Mouse (Mus musculus): ENCODE results near the gene Arhgef40.
A peak's percentile ranks its signal among the peaks of the same experiment; 100 is the strongest.

Arhgef40 gene

DNA sequence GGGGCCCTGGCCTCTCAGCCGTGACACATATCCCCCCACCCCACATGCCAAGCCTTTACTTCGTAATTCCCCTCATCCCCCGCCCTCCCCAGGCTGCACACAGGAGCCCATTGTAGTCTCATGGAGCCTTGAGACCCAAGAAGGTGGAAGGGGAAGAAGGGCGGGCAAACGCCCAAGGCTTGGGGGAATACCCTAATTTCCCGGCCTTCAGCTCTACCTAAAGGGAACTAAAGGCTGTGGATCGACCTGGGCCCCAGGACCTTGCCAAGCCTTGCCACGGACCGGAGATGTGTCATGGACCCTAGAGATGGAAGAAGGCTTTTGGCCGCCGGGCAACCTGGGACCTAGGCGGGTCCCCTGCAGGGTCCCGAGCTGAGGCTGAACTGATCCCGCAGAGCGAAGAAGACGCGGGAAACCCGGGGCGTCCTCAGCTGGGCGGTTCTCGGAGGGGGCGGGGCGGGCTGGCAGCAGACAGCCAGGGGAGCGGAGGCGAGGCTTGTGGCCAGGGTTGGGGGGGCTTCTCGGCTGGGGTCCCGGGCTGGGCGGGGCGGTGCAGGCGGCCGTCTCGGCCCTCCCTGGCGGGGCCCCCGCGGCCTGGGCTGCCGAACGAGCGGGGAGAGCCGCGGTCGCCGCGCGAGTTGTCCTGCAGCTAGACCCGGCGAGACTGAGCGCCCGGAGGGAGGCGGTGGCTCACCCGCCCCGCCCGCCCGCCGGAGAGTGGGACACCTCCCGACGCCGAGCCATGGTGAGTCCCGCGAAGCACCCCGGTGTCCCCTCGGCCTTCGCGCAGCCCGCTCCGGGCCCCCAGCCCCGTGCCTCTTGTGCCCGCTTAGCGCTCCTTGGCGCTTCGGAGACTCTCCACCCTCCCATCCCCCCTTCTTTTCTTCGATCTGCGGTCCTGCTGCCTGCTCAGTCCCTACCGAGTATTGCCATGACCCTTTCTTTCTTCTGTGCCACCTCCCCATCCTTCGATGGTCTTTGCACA is at the start of gene Arhgef40:
Arhgef40 (plus strand) TSS at position 473 of the 985 bp plus-strand sequence.
- peak; percentile 88 to 94 for DNase-seq

- DNase-seq, result no peak
Observed at GRCm38 (mm10) chr14:51939005-51939404, 45.5 kb upstream of the Arhgef40 start.

GRCm38 (mm10) chr14:51940944-51941560 is 43.5 kb upstream of the Arhgef40 start:
- no peak for DNase-seq

DNA sequence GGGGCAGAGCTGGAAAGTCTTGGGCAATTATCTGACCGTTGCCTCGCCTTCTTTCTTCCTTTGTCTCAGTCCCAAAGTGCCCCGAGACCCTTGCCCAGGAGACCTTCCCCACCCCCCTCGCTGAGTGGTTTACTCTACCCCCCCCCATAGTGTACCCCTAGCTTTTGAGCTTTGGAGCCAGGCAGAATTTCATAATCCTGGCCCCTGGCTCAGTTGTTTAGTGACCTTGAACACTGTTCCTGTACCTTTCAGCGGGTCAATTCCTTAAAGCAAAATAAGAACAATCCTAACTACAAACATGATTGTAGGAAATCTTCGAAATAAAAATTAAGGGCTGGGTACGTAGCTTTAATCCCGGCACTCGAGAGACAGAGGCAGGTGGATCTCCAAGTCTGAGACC is 42.9 kb upstream of the Arhgef40 start:
- no peak for DNase-seq

GRCm38 (mm10) chr14:51942236-51942635 is 42.3 kb upstream of the Arhgef40 start:
- DNase-seq, result no peak

DNA sequence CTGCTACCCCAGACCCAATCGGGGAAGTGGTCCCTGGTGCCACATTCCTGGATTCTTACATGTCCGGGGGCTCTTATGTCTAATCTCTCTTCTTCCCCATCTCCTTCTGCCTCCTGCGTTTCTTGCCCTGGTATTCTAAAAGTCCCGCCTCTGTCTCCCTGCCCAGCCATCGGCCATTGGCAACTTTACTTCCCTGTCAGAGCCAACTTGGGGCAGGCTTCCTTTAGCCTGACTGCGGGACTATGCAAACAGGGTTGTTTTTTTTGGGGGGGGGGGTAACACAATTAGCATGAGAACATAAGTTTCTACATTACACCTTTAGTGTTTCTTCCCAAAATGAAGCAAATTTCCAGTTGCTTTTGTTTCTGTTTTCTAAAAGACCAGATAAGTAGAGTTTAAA is 41.2 kb upstream of the Arhgef40 start:
- DNase-seq, result no peak

DNA sequence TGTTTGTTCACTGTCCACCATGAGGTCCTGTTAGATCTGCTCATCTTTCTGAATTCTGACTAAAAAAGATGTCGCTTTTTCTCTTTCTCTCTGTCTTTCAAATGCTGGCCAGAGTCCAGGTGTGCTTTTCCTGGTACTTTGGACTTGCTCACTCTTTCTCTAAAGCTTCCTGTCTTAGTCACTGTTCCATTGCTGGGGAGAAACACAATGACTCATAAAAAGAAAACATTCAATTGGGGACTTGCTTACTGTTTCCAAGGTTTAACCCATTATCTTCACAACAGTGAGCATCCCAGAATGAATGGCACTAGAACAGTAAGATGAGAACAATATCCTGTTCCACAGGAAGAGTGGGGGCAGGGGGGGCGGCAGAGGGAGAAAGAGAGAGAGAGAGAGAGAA is 24.2 kb upstream of the Arhgef40 start:
- no peak for DNase-seq

GRCm38 (mm10) chr14:51967400-51967799 is 17.1 kb upstream of the Arhgef40 start:
- DNase-seq, result no peak

DNA sequence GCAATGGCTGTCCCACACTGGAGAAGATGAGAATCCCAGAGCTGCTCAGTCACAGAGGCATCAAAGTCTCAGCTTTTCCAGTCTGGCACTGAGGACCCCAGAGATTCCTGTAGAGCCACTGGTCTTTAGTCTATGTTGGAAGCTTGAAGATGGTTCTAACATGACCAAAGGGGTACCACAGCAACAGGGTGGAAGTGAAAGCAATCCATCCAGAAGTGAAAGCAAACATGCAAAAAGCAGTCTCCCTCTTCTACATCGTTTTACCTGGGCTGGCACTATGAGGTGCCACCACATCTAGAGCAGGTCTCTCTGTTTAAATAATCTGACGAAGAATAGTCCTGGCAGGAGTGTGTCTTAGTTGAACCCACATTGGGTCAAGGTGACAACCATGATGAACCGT is 5.3 kb upstream of the Arhgef40 start:
- no peak for DNase-seq

DNA sequence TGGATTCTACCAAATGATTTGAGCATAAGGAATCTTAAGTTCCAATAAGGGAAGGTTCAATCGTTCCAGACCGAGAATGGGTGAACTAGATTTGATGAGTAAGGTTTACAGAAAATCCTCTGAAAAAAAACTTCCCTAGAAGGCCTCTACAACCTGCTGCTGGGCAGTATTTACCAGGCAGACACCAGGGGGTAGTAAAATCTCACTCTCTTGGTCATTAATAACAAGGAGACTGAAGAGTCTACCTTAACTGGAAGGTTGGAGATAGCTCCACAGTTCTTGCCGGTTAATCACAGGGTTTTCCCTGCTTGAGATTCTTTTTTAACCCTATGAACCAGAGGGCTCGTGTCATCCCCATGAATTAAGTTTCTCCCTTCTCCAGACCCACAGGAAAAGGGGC is 1.3 kb upstream of the Arhgef40 start:
- no peak for DNase-seq

DNA sequence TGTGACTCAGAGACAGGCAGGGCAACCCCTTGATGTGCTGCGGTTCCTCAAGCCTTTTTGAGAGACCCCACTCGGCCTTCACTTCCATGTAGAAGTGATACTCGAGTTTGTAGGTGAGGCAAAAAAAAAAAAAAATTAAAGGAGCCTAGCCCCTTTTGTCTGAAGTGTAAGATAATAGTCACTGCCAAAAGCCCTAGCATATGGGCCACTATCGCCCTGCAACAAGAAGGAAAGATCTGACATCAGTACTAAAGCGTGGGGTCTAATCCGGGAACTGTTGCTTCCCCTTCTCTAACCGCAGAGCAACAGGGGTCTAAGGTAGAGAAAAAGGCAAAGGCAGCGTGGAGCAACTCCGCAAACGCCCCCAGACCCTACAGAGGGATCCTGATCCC is 668 bp upstream of the Arhgef40 start:
- no peak for DNase-seq

GRCm38 (mm10) chr14:51985301-51986152 is 1.0 kb downstream of the Arhgef40 start:
- DNase-seq, result peak; percentile 80 to 89

DNA sequence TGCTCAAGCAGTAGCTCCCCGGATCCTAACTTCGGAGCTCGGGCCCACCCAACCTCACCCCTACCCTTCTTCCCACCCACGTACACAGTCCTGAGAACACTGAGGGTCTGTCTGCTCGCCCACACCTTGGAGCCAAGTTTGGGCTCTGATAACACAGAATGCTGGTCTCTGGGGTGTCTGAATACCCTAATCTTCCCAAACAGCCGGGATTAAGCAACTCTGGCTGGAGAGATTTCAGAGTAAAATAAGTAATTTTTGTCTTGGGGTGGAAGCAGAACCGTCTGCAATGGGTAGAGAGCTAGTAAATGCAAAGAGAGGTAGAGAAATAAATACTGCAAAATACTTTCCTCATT is 1.6 kb downstream of the Arhgef40 start:
- no peak for DNase-seq

GRCm38 (mm10) chr14:51987177-51987576 is 2.7 kb downstream of the Arhgef40 start:
- DNase-seq, result no peak

- DNase-seq, result peak in 1 of 2 experiments; percentile 25
Observed at GRCm38 (mm10) chr14:51988731-51989130, 4.2 kb downstream of the Arhgef40 start.

DNA sequence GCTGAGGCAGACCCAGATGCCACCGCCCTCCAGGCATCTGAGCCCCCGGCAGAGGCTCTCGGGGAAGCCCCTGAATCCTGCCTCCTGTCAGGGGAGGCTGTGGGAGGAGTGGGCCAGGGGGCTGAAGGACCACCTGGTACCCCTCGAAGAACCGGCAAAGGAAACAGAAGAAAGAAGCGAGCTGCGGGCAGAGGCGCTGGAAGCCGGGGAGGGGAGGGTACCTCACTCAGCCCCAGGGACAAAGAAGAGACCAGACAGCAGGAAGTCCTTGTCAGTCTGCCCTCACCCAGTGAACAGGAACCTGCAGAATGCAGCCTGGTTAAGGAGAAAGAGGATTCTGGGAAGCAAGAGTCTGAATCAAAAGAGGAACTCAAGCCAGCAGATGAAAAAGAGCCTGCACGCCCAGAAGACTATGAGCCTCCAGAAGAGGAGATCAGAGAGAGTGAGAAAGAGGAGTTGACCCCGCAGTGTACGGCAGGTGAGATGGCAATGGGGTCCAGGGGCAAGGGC is 5.0 kb downstream of the Arhgef40 start:
- DNase-seq, result no peak

GRCm38 (mm10) chr14:51994453-51994852 is 9.9 kb downstream of the Arhgef40 start:
- no peak for DNase-seq

DNA sequence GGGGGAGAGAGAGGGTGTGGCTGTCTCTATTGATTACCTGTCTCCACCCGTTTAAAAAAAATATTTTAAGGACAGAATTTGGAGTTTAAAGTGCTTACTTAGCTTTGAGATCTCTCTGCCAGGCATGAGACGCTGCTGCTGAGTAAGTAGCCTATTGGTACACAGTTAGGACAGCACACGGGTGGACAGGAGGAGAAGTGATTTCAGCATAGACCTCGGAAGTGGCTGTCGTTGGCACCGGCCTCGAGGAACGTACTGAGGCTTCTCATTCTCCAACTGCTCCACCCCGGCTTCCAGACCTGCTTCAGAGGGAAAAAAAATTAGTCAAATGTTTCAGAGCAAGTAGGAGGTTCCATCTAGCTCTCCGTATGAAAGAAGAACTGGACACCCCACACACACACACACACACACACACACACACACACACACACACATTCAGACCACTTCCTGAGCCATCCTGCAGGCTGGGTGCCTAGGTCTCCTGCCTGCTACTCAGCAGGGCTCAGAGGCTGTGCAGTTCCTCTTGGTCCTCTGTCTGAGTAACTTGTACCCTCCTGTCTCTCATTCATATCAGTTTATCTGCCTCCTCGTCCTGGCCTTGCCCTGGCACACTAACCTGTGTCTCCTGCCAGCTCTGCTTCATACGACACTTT is 10.8 kb downstream of the Arhgef40 start:
- DNase-seq, result no peak

GRCm38 (mm10) chr14:51996231-51996841 is 11.8 kb downstream of the Arhgef40 start:
- peak; percentile 39 to 63 for DNase-seq

DNA sequence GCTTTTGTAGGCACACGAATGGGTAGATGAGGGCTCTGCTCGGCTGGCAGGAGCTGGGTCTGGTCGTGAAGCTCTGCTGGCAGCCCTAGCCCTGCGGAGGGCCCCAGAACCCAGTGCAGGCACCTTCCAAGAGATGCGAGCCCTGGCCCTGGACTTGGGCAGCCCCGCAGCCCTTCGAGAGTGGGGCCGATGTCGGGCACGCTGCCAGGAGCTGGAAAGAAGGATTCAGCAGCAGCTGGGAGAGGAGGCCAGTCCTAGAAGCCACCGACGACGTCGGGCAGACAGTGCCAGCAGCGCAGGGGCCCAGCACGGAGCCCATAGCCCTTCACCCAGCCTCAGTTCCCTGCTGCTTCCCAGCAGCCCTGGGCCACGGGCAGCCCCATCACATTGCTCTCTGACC is 12.3 kb downstream of the Arhgef40 start:
- DNase-seq, result peak; percentile 80 to 87

- DNase-seq, result peak in 1 of 2 experiments; percentile 29
Observed at GRCm38 (mm10) chr14:51997483-51997882, 13.0 kb downstream of the Arhgef40 start.

DNA sequence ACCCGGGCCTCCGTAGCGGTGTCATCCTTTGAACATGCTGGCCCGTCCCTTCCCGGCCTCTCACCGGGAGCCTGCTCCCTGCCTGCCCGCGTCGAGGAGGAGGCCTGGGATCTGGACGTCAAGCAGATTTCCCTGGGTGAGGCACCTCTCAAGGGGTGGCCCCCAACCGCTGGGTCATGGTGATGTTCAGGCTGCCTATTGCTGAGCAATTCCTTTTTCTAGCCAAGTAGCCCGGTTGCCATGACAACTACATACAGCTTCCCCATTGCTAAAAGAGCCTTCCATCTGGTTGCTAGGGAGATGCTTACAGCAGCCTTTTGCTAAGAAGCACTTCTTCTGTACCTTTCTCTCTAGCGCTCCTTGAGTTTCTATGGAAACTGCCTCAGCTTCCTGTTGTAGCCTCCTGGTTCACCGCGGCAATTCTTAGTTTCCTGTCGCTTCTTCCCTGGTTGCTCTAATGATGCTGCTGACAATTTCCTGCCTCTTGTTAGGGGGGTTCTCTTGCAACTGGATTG is 19.5 kb downstream of the Arhgef40 start:
- DNase-seq, result peak; percentile 79 to 81

Data from cerebellum, postnatal 10 days (tissue).